Mouse (Mus musculus) fat pad, adult 2 months (tissue): ENCODE results near the gene Hist1h2an.

Experiments
- DNase-seq: peaks from one replicate; pipeline ENCODE4 v3.0.0-alpha.2; 2011; ENCODE audit warnings: low read depth, low spot score; ENCODE audit errors: extremely low read depth

The Hist1h2an gene

DNA sequence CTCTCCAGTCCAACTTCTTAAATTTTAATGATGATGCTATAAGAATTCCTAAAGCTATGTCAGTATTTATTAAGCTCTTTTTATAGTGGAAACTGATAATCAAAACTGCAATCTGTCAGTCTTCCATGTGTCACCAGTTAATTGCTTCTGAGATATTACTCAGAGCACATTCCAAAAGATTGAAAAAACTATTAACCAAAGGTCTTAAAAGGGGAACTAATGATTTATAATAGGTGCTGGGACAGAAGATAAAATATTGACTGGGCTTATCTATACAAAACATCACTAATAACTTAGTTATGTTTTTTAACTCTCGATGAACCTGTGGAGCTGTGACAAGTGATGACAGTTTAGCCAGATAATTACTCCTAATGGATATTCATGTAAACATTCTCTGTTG is 42.0 kb downstream of the Hist1h2an start:
- no peak for DNase-seq
